Mouse (Mus musculus): ENCODE results near the gene Pianp. TPM values are rescaled to one million over a fixed set of nuclear protein-coding genes. Genes with fewer than 3 reads are reported as not detected.
"Not testable (repeated sequence)": the region's sequence is repeated elsewhere in the genome, so short reads cannot be mapped to it uniquely, and the experiment has no call there.

The Pianp gene
- polyA plus RNA-seq, 1 experiment from 2014 or later = 44.7 TPM

GRCm38 (mm10) chr6:125030532-125030931 is 34.0 kb downstream of the Pianp start:
- H3K9me3 ChIP-seq (ENCODE audit: control insufficient read depth, low read length); H3K4me3 ChIP-seq (replicated peaks; ENCODE audit: low read length); ATAC-seq; H3K4me1 ChIP-seq (replicated peaks; ENCODE audit: control insufficient read depth, insufficient read depth, low read length); H3K27ac ChIP-seq (ENCODE audit: low read length); H3K4me2 ChIP-seq (ENCODE audit: low read length); H3K27me3 ChIP-seq (replicated peaks; ENCODE audit: control insufficient read depth, insufficient read depth, low read length); H3K9ac ChIP-seq (replicated peaks; ENCODE audit: low read depth, low read length): not testable (repeated sequence)
- H3K36me3 ChIP-seq (ENCODE audit: control insufficient read depth, insufficient read depth) = peaks cover 35% of the 10 kb centered on the region
- WGBS = 14% methylated on average over 6 of the region's 9 CpGs

GRCm38 (mm10) chr6:125031604-125032003 is 35.1 kb downstream of the Pianp start:
- no peaks in the 10 kb centered on the region for H3K4me1 ChIP-seq (replicated peaks; ENCODE audit: control insufficient read depth, insufficient read depth, low read length)
- WGBS = 91% methylated on average over 16 of the region's 16 CpGs
- no peak overlapping the region for H3K4me3 ChIP-seq (replicated peaks; ENCODE audit: low read length)
- H3K9me3 ChIP-seq (ENCODE audit: control insufficient read depth, low read length) = no peaks in the 10 kb centered on the region
- no peaks in the 10 kb centered on the region for H3K27me3 ChIP-seq (replicated peaks; ENCODE audit: control insufficient read depth, insufficient read depth, low read length)
- H3K36me3 ChIP-seq (ENCODE audit: control insufficient read depth, insufficient read depth) = peaks cover 36% of the 10 kb centered on the region
- no peak overlapping the region for H3K27ac ChIP-seq (ENCODE audit: low read length)
- no peak overlapping the region for H3K4me2 ChIP-seq (ENCODE audit: low read length)
- no peak overlapping the region for H3K9ac ChIP-seq (replicated peaks; ENCODE audit: low read depth, low read length)
- ATAC-seq = no peak

GRCm38 (mm10) chr6:125038666-125039065 is 42.2 kb downstream of the Pianp start:
- H3K27ac ChIP-seq (ENCODE audit: low read length) = no peak overlapping the region
- no peaks in the 10 kb centered on the region for H3K27me3 ChIP-seq (replicated peaks; ENCODE audit: control insufficient read depth, insufficient read depth, low read length)
- no peak overlapping the region; the same call in 1 of the 2 replicates for H3K4me3 ChIP-seq (replicated peaks; ENCODE audit: low read length)
- H3K4me2 ChIP-seq (ENCODE audit: low read length) = peak overlapping the region; percentile 51
- H3K36me3 ChIP-seq (ENCODE audit: control insufficient read depth, insufficient read depth) = peaks cover 13% of the 10 kb centered on the region
- H3K4me1 ChIP-seq (replicated peaks; ENCODE audit: control insufficient read depth, insufficient read depth, low read length) = peaks cover 11% of the 10 kb centered on the region
- no peak overlapping the region for H3K9ac ChIP-seq (replicated peaks; ENCODE audit: low read depth, low read length)
- 94% methylated on average over 4 of the region's 4 CpGs for WGBS
- ATAC-seq = no peak
- no peaks in the 10 kb centered on the region for H3K9me3 ChIP-seq (ENCODE audit: control insufficient read depth, low read length)

GRCm38 (mm10) chr6:125039131-125039530 is 42.6 kb downstream of the Pianp start:
- Histone ChIP-seq H3K9me3 (ENCODE audit: control insufficient read depth, low read length) (no peaks in the 10 kb centered on the region), H3K4me3 (replicated peaks; ENCODE audit: low read length) (peak overlapping the region; percentile 76), H3K27me3 (replicated peaks; ENCODE audit: control insufficient read depth, insufficient read depth, low read length) (no peaks in the 10 kb centered on the region), H3K4me1 (replicated peaks; ENCODE audit: control insufficient read depth, insufficient read depth, low read length) (peaks cover 11% of the 10 kb centered on the region), H3K36me3 (ENCODE audit: control insufficient read depth, insufficient read depth) (peaks cover 10% of the 10 kb centered on the region), H3K27ac (ENCODE audit: low read length) (peak overlapping the region; percentile 34; the same call in 1 of the 2 replicates), H3K9ac (replicated peaks; ENCODE audit: low read depth, low read length) (0 out of 2 replicates have a peak overlapping the region, but pooled peaks have one; percentile 1), H3K4me2 (ENCODE audit: low read length) (peak overlapping the region; percentile 51)
- peak; percentile 24 for ATAC-seq
- WGBS = 5% methylated on average over 8 of the region's 8 CpGs

- H3K27me3 ChIP-seq (replicated peaks; ENCODE audit: control insufficient read depth, insufficient read depth, low read length) = no peaks in the 10 kb centered on the region
- peaks cover 11% of the 10 kb centered on the region for H3K4me1 ChIP-seq (replicated peaks; ENCODE audit: control insufficient read depth, insufficient read depth, low read length)
- H3K4me3 ChIP-seq (replicated peaks; ENCODE audit: low read length) = peak within 1 kb of the TSS; percentile 76
- peaks cover 13% of the 10 kb centered on the region for H3K36me3 ChIP-seq (ENCODE audit: control insufficient read depth, insufficient read depth)
- peak within 1 kb of the TSS; percentile 71 for H3K27ac ChIP-seq (ENCODE audit: low read length)
- H3K9ac ChIP-seq (replicated peaks; ENCODE audit: low read depth, low read length) = peak within 1 kb of the TSS; percentile 72
- WGBS = under 1% methylated on average over 26 of the region's 26 CpGs
- peak within 1 kb of the TSS; percentile 94 for H3K4me2 ChIP-seq (ENCODE audit: low read length)
- peak; percentile 96 for ATAC-seq
- no peaks in the 10 kb centered on the region for H3K9me3 ChIP-seq (ENCODE audit: control insufficient read depth, low read length)
Observed at GRCm38 (mm10) chr6:125039533-125040153, 43.1 kb downstream of the Pianp start, which contains the start of gene Ing4. TSS of gene Ing4 (plus strand) at chr6:125039760.

- Histone ChIP-seq H3K4me1 (replicated peaks; ENCODE audit: control insufficient read depth, insufficient read depth, low read length) (peaks cover 11% of the 10 kb centered on the region), H3K4me2 (ENCODE audit: low read length) (peak overlapping the region; percentile 94), H3K27ac (ENCODE audit: low read length) (peak overlapping the region; percentile 71), H3K36me3 (ENCODE audit: control insufficient read depth, insufficient read depth) (peaks cover 14% of the 10 kb centered on the region), H3K4me3 (replicated peaks; ENCODE audit: low read length) (peak overlapping the region; percentile 76), H3K9ac (replicated peaks; ENCODE audit: low read depth, low read length) (peak overlapping the region; percentile 72), H3K9me3 (ENCODE audit: control insufficient read depth, low read length) (no peaks in the 10 kb centered on the region), H3K27me3 (replicated peaks; ENCODE audit: control insufficient read depth, insufficient read depth, low read length) (no peaks in the 10 kb centered on the region)
- WGBS = 17% methylated on average over 7 of the region's 7 CpGs
- no peak for ATAC-seq
Observed at GRCm38 (mm10) chr6:125040221-125040620, 43.7 kb downstream of the Pianp start.

GRCm38 (mm10) chr6:125041047-125041446 is 44.6 kb downstream of the Pianp start:
- H3K4me3 ChIP-seq (replicated peaks; ENCODE audit: low read length) = no peak overlapping the region
- H3K4me2 ChIP-seq (ENCODE audit: low read length) = no peak overlapping the region
- no peak overlapping the region for H3K27ac ChIP-seq (ENCODE audit: low read length)
- H3K27me3 ChIP-seq (replicated peaks; ENCODE audit: control insufficient read depth, insufficient read depth, low read length) = no peaks in the 10 kb centered on the region
- H3K9me3 ChIP-seq (ENCODE audit: control insufficient read depth, low read length) = no peaks in the 10 kb centered on the region
- H3K9ac ChIP-seq (replicated peaks; ENCODE audit: low read depth, low read length) = no peak overlapping the region
- H3K4me1 ChIP-seq (replicated peaks; ENCODE audit: control insufficient read depth, insufficient read depth, low read length) = peaks cover 11% of the 10 kb centered on the region
- WGBS = 93% methylated on average over 7 of the region's 7 CpGs
- ATAC-seq = no peak
- H3K36me3 ChIP-seq (ENCODE audit: control insufficient read depth, insufficient read depth) = peaks cover 12% of the 10 kb centered on the region; the same call in 1 of the 2 replicates

- WGBS = 92% methylated on average over 7 of the region's 7 CpGs
- Histone ChIP-seq H3K36me3 (ENCODE audit: control insufficient read depth, insufficient read depth) (0 out of 2 replicates have a peak, but pooled peaks cover 11% of the 10 kb centered on the region), H3K27ac (ENCODE audit: low read length) (no peak overlapping the region), H3K9ac (replicated peaks; ENCODE audit: low read depth, low read length) (no peak overlapping the region), H3K4me2 (ENCODE audit: low read length) (no peak overlapping the region), H3K27me3 (replicated peaks; ENCODE audit: control insufficient read depth, insufficient read depth, low read length) (no peaks in the 10 kb centered on the region), H3K4me3 (replicated peaks; ENCODE audit: low read length) (no peak overlapping the region), H3K4me1 (replicated peaks; ENCODE audit: control insufficient read depth, insufficient read depth, low read length) (peaks cover 14% of the 10 kb centered on the region), H3K9me3 (ENCODE audit: control insufficient read depth, low read length) (no peaks in the 10 kb centered on the region)
- ATAC-seq = no peak
Observed at GRCm38 (mm10) chr6:125042081-125042480, 45.6 kb downstream of the Pianp start.

- 33% methylated on average over 5 of the region's 5 CpGs for WGBS
- no peaks in the 10 kb centered on the region for H3K27me3 ChIP-seq (replicated peaks; ENCODE audit: control insufficient read depth, insufficient read depth, low read length)
- no peaks in the 10 kb centered on the region for H3K9me3 ChIP-seq (ENCODE audit: control insufficient read depth, low read length)
- ATAC-seq = peak; percentile 59
- no peak overlapping the region for H3K4me3 ChIP-seq (replicated peaks; ENCODE audit: low read length)
- H3K27ac ChIP-seq (ENCODE audit: low read length) = no peak overlapping the region
- 0 out of 2 replicates have a peak, but pooled peaks cover 3% of the 10 kb centered on the region for H3K4me1 ChIP-seq (replicated peaks; ENCODE audit: control insufficient read depth, insufficient read depth, low read length)
- peaks cover 36% of the 10 kb centered on the region for H3K36me3 ChIP-seq (ENCODE audit: control insufficient read depth, insufficient read depth)
- no peak overlapping the region for H3K9ac ChIP-seq (replicated peaks; ENCODE audit: low read depth, low read length)
- H3K4me2 ChIP-seq (ENCODE audit: low read length) = no peak overlapping the region
Observed at GRCm38 (mm10) chr6:125046691-125047090, 50.2 kb downstream of the Pianp start.

All from forebrain, embryonic 16.5 days (tissue).